Mouse (Mus musculus) left cerebral cortex, postnatal 36 days (tissue): Measurements from ENCODE around the gene Dmrta2. TPM values are rescaled to one million over a fixed set of nuclear protein-coding genes. Genes with fewer than 3 reads are reported as not detected.

Experiments
- DNase-seq, 2 experiments: peaks; one replicate each; pipeline ENCODE4 v3.0.0; 2021 to 2022; ENCODE audit warnings: low spot score in 2 of 2, mixed read lengths in 1 of 2
- intact Hi-C: fragments of 180-260 bp; cut with DNase I; formaldehyde crosslinking; loops from one replicate; pipeline ENCODE4 v1.15.1; 2025
- total RNA-seq, 2 experiments: library from RNA; stranded (reverse); gene quantifications; 2 replicates each; pipeline ENCODE4 v1.2.3; 2021

Dmrta2 gene
- 1 to 10 TPM; 2.4 to 2.7 TPM for total RNA-seq

DNA sequence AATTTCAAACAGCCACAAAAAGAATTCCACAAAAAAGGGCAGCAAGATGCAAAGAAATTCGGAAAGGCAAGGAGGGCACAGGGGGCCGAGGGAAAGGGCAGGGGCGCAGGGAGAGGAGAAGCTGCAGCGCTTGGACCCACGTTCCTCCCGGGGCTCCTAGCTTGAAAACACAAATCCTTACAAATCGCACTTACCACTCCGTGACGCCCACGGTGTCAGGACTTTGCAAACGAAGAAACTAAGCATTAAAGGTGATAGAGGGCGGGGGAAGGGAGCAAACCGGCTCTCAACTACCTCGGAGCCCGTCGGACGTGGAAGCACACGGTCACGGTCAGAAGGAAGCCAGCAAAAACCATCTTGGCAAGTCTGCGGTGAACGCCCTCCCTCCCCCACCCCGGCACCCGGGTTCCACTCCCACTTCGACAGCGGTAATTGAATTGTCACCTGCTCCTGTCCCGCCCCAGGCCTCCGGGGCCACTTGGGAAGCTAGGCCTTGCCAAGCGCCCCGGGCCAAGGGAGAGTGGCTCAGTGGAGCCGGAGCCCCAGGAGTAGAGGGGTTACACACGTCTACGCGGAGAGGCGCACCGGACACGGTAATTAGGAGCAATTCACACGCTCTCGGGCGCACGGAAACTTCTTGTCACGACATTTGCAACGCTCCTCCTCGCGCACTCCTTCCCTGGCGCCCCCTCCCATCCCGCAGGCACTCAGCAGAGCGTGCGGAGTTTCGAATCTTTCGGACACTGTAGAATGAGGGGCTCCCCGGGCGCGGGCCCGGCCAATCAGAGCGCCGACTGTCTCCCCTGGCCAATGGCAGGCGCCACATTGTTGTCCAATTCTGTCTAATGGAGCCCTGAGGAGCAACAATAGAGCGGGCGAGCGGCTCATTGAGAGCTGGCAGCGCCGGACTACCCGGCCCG, at the start of gene Dmrta2:
Gene Dmrta2, plus strand, starts transcription at position 906 of the 920 bp plus-strand sequence.
- DNase-seq: peak in 1 of 2 experiments; percentile 48
- intact Hi-C loops: no loop called here

DNA sequence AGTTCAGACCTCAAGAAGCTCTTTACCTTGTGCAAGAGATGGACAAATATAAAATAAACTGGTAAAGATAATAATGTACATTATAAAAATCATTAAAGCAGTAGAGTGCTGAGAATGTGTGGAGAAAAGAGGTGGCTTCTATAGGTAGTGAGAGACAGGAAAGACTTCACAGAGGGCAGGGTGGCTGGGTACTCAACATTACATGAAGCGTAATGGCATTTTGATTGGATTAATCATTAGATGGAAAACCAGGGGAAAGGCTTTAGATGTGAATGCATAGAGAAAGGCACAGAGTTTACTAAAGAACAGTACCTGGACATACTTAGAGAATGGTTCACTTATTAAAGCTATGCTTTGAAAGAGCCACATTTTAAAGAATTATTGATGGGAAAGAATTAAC, 48.8 kb upstream of the Dmrta2 start:
- intact Hi-C loops: no loop called here
- no peak for DNase-seq

DNA sequence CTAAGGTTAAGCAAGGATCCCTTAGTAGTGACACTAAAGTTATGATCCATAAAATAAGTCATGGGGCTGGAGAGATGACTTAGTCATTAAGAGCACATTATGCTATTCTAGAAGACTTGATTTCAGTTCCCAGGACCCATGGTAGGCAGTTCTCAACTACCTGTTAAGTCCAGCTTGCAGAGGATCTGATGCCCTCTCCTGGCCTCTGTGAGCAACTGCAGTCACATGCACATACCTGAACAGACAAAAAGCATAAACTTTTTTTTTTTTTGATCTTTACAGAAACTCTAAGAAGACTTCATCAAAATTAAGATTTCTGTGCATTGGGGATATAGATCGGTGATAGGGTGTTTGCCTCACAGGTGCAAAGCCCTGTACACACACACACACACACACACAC, 47.4 kb upstream of the Dmrta2 start:
- no peak for DNase-seq
- intact Hi-C loops: no loop called here

DNA sequence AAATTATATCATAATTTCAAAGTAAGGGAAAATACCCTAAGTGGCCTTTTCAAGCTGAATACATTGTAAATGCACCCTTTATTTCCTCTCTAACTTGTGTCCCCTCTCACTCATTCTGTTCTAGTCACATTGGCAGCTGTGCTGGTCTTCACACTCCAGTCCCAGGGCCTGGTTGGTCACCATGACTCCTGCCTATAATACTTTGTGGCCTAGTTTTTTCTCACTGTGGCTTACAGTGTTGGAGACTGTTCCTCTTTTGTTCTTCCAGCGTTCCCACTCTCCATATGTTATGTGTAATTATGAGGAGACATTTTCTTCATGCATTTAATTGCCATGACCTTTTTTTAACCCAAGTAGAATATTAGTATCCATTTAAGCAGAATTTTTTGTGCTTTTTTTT, 46.9 kb upstream of the Dmrta2 start:
- intact Hi-C loops: no loop called here
- DNase-seq: no peak

DNA sequence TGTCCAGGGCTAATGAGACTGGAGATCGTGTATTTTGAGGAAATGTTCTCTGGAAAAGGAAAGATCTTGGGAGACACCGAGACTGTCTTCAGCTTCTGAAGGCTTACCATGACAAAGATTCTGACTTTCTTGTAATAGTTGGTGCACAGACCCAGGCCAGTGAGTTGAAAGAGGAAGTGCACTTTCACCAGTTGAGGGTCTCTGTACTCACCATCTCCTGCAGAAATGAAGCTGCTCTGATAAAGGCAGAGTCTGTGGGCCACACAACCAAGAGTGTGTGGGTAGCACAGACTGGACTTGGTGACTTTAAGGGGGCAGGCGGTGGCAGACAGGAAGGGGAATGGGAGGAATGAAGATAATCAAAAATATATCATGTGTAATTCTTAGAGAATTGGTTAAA, 41.3 kb upstream of the Dmrta2 start:
- no peak for DNase-seq
- intact Hi-C loops: no loop called here

DNA sequence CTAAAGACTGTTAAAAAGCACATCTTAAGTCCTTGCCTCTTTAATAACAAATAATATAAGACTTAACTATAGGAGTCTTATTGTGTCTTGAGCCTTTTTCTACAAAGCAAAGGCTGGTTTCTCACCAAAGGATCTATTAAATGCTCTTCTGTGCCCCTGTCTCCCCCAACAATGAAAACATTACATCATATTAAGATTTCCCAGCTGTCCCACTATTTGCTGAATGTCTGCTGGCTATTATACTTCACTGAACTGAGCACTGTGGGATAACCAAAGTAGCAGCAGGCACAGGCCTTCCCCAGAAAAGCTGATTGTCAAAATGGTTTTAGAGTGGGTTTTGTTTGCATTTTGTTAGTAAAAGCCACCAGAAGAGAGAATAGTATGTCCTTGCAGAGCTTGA, 38.6 kb upstream of the Dmrta2 start:
- intact Hi-C loops: no loop called here
- DNase-seq: no peak

DNA sequence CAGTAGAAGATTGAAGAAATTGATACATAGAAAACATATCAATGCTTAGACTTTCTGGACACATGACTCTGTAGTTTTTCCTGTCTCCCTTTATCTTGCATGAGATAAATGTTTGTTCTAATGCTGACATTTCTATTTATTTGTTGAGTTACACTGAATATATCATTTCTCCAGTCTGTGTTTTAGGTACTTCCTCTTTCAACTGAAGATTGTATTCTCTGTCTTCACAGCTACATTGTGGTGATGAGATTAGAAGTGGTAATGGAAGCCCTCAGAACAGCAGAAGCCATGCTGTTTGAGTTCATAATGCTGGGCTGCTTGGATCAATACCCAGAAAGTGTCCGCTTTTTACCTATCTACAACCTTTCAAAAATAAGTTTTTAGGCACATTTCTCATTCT, 32.3 kb upstream of the Dmrta2 start:
- intact Hi-C loops: no loop called here
- no peak for DNase-seq

DNA sequence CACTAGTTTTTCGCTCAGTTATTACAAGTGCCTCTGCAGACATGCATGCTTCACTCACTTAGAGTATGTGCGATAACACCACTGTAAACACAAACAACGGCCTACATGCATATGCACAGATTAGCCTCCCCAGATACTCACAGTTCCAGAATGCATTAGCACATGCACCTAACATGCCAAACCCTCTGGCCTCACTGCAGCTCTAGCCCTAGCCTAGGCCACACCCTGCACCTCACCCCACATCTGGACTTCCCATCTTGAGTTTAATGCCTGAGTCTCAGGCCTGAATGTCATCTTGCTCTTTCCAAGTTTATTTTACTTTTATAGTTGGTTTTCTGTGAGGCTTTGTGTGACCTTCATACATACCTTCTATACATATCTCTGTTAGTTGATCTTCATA, 28.5 kb upstream of the Dmrta2 start:
- intact Hi-C loops: no loop called here
- no peak for DNase-seq

DNA sequence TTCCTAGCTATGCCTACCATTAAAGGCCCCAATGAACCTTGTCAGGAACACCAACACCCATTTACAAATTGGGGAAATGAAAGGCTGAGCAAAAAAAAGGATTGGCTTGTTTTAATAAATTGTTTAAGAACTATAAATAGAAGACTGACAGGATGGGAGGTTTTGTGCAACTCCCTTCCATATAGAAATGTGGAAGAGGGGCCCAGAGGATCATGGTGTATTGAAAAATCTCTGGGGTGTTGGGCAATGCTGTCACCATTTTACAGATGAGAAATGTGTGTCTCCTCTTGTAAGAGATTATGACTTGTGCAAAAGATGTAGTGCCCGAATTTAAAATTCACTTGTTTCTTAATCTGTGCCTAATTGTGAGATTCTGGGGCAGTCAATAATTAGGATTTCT, 24.3 kb upstream of the Dmrta2 start:
- DNase-seq: no peak
- intact Hi-C loops: no loop called here

DNA sequence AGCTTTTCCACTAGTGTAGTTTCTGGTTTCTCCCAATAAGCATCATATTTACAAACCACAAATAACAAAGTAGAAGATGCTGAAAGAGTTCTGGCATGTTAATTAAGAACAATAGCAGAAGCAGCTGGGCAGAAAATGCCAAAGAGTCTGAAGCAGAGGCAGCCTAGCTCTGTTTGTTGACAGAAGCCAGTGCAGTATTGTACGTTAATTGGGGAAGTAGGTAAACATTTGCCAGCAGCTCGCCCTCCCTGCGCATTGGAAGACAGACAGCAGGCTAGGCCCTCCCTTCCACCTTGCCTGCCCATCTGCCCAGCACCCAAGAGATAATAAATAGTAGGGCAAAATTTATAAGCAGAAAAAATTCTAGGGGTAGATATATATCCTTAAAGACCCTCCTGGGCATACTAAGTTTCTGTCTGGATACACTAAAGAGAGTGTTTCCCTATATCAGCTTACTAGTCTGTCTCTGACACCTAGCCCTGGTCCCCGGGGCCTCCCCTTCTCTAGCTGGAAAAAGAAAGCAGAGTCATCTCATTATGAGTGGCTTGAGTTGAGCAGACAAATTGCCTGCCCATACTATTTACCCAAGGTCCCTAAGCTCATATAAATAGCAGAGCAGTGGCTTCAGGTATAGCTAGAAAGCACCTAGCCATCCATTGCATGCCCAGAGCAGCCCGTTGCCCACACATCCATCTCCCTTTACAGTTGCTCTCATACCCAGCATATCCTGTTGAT, 17.5 kb upstream of the Dmrta2 start:
- intact Hi-C loops: no loop called here
- DNase-seq: no peak

DNA sequence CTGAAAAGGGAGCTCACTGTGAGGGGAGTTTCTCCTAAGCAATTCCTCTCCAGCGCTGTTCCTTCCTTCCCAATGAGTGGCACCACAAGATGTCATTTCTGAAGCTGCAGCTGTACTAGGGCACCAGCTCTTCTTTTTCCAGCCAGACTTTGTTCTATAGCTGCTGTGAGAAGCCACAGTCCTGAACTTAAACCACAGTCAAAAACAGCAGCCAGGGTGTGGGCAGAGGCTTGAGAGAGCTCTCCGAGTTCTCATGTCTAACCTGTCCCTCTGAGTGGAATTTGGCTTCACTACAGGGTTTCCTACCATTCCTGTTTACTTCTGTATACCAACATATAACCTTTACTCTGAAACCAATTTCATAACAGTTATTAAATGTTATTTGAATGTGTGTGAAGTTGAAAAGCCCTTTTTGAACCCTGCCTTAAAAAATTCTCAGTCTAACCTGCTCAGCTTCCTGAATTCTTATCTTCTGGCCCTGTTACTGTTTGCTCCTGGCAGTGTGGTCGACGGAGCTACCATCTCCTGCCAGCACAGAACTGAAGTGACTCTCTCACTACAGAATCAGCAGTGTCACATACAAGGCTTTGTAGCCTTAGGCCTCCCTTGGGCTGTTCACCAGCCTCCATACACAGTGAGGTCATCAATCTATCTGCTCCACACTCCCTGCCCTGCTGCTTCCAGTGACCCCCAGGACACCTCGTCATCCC, 14.1 kb upstream of the Dmrta2 start:
- intact Hi-C loops: no loop called here
- DNase-seq: no peak

DNA sequence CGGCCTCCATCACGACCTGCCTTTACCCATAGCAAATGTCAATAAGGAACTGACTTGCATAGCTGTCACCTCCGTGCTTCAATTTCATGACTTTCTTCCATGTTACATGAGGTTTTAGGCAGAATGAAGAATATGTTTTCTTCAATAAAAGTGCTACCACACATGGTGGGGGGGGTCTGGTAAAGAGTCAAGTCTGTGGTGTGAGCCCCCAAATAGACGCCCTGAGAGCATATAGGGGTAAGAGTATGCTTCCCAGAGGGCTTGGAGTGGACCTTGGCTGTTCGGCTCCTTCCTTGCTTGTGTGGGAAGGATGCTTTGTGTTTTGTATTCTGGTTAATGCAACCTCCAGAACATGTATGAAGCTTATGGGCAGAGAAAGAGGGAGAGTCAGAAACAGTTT, 8.3 kb upstream of the Dmrta2 start:
- DNase-seq: no peak
- intact Hi-C loops: no loop called here

DNA sequence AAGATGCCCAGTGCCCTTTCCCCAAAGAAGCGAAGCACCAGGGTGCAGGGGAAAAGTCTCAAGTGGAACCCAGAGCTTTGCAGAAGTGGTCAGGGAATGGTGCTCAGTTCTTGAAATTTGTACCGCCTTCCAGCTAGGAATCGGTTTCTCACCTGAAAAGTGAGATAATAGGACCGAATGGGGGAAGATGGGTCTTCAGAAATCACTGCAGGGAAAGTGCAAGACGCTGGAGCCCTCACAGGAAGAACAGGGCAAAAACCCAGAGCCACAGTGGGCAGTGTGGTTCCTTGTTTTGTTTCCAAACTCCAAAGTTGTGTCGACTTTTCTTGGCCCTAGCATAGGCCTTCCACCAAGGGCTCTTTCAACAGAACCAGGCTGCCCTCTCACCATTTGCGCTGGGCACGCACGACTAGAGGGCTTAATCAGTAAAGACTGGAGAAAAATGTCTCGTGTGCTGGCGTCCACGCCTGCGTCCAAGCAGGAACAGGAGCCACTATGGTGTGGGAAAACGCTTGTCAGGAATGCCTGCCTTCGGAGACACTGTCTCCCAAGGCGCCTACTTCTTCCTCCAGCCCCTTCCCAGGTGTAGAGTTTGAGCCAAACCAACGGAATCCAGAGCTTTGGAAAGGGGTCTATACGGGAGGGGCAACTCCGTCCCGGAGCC, 3.7 kb upstream of the Dmrta2 start:
- intact Hi-C loops: no loop called here

DNA sequence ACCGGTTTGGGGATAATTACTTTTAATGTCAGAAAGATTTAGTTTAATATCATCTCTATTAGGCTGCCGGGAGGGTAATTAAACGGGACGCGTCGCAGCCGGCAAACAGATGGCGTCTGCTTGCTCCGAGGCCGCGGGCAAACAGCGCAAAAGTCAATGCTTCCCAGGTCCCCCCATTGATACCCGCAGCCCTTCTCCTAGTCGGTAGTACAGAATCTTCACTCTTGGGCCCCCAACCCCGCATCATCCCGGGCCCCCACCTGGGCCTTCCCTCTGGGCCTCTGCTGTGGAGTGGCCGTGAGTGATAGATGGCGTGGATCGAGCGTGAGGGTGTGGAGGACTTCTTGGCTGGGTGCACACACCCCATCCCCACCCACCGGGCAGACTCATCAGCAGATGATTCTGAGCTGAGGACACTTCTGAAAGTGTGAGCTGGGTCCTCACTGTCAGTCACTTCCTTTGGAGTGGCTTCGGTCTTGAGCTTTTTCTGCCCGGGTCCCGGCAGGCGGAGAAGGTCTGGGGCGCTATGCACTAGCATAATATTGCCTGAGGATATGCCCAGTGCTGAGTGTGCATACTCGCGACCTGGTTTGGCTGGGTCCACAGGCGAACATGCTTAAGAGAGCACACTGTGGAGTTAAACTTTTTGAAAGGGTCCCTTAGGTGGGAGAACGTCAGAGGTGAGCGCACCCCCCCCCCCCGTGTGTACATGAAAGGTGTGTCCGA, 3.0 kb upstream of the Dmrta2 start:
- no peak for DNase-seq

More for the DNA sequence above, 3.7 kb upstream of the Dmrta2 start:
- DNase-seq: no peak

DNA sequence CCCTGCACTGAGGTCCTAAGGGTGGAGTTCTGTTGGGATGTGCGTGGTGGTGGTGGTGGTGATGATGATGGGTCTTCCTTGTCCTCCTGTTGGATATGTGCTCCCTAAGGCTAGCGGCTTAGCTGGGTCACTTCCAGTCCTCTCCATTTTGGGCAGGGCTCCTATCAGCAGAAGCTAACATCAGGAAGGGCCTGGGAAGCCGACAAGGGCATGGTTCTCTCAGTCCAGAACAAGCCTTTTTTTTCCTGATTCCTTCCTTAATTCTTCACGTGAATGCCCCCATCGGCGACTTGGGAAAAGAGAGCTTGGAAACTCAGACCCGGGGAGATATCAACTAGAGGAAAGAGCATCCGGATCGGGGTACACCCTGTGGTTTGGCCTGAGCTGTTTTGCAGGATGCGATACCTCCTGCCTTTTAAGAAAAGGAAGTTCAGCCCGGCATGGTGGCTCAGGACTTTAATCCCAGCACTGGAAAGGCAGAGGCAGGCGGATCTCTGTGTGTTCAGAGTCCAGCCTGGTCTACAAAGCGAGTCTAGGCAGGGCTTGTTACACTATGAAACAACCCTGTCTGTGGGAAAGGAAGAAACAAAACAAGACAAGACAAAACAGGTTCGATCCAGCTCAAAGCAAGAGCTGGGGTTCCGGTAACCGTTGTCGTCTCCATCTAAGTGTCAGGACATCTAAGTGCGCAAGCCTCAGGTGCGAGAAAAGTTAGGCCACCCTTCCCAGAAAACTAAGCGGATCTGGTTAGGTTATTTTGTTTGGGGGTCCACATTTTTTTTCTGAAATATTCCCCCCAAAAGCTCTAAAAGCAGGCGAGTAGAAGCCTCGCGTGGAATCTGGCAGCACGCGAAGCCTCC, 2.2 kb upstream of the Dmrta2 start:
- intact Hi-C loops: no loop called here
- no peak for DNase-seq

More for the DNA sequence above, 3.0 kb upstream of the Dmrta2 start:
- intact Hi-C loops: no loop called here

DNA sequence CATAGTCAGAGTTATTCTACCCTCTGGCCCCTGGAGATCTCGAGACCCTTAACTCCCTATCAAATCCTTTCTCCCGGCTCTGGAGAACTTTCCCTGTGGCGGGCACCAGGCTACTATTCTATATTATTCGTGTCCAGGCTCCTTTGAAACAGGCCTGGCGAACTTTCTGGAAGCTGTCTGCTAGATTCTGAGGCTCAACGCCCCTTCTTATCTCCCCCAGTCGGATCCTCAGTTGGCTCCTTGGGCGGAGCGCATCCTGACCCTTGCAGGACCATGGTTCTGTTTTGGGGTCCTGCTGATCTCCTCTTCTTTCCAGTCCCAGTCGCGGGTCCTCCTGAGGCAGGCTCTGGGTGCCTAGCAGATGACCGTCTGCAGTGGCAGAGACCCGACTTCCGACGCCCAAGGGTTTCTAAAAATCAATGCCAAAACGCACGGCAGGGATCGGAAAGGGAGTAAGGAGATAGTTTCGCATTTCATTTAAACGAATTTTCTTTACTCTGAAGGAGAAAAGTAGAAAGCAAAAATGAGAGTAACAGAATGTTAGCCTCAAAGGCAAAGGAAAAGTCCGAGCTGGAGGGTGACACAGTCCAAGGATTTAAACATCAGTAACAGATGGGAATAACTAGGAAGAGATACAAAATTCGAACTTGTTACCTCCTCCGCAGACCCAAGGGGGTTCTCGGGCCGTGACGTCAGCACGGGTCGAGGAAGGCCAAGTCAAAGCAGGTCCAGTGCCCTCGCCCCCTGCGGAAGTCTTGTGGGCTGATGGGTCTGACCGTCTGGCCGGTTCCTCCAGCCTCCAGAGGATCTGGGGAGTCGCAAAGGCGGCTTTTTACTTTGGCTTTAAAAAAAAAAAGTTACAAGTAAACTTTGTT, 1.3 kb upstream of the Dmrta2 start:
- intact Hi-C loops: no loop called here
- DNase-seq: no peak

DNA sequence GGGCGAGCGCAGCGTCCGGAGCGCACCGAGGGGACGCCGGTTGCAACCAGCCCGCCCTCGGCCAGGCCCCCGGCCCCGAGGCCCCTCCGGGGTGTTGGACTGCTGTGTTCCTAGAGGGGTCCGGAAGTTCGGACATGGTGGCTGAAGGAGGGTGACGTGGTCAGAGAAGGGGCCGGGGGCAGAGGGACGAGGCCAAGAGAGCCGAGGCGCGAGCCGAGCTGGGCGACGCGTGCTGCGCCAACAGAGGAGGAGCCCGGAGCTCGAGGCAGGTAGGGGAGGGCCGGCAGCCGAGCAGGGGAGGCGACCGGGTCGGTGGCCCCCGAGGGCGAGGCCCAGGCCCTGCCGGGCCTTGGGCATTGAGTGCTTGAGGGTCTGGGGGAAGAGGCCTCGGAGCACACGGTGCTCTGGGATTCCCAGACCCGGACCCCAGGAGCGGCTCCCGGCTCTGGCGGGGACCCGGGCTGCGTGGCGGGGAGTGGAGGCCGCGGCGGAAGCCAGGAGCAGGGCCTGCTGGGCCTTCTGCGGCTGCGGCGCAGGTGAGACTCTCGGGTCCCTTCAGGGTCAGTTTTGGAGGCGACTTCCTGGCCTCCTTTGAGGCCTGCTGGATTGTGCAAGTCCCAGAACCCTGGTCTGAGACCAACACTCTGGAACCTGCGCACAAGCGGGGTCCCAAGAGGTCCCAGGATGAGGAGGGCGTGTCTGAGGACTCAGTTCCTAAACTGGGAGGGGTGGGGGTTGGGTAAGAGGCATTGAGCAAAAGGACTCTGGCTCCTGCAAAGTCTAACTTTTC, 410 bp downstream of the Dmrta2 start:
- no peak for DNase-seq
- intact Hi-C loops: no loop called here
